Mouse (Mus musculus) embryonic fibroblast, embryonic 13.5 days (primary cell): ENCODE data around the gene Cpeb4.

ENCODE experiments used
- CTCF ChIP-seq: IDR thresholded peaks from 2 replicates; pipeline ENCODE4 v1.5.1; 2011; ENCODE audit warnings: mild to moderate bottlenecking, control low read depth, low read length, moderate library complexity, borderline replicate concordance; ENCODE audit not compliant: insufficient read depth
- POLR2A ChIP-seq: IDR thresholded peaks from 2 replicates; pipeline ENCODE4 v1.6.1; 2011; ENCODE audit warnings: low read depth, mild to moderate bottlenecking, control low read depth, low read length, moderate library complexity

DNA sequence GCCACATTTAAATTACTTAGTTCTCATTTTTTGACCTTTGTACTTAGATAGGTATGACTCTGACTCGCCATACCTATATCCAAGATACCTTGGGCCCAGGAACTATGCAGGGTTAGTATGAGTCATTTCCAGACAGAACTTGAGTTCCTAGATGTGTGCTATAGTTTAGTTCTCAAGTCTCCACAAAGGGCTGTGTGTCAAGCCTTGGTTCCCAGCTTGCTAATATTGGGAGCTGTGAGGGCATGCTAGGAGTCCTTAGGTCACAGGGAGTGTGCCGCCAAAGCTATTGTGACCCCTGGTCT is 43.3 kb upstream of the Cpeb4 start:
- no peak for TF ChIP-seq CTCF
- no peak for TF ChIP-seq POLR2A
